Mouse (Mus musculus) spleen, adult 10 weeks (tissue): ENCODE measurements around the gene Tab2. TPM values are rescaled to one million over a fixed set of nuclear protein-coding genes. Genes with fewer than 3 reads are reported as not detected.

Experiments used
- polyA plus RNA-seq: library from polyadenylated mRNA; stranded (reverse); fragments of 350-450 nt; fragmentation: Illumina TruSeq; extraction: RNeasy Lipid Tissue Mini Kit (QIAGEN cat#74804); gene quantifications from one replicate; pipeline ENCODE4 v1.2.3, GENCODE M21; 2015; ENCODE audit warnings: low replicate concordance; ENCODE audit not compliant: insufficient read depth

Gene Tab2
- 132 TPM for polyA plus RNA-seq

DNA sequence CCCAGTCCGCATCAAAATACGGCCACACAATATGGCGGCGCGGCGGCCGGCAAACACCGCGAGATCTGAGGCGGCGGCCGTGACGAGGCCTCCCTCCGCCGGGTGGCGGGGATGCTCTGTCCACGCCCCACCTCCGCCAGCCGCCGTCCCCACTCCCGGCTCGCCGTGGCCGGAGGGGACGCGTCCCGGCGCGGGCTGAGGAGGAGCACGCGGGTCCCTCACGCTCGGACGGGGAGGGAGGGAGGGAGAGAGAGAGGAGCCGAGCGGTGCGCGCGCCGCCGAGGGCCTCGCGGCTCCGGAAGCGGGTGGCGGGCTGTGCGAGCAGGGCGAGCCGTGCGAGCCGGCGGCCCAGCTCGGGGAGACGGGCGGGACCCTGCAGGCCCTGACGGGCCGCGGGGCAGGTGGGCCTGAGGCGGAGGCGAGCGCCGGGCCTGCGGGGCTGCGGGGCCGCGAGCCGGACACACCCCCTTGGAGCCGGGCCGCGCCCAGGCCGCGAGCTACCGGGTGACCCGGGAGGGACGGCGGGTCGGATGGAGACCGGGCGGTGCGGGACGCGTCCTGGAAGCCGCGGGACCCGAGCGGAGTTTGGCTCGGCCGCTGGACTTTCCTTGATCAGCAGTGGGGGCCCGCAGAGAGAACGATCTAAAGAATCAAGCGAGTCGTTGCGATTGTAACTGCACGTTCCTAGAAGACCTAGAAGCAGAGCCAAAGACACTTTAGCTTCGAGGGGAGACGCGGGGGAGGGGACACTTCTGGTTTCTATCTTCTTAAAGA lies at the start of gene Tab2:
Gene Tab2 (minus strand): TSS at position 3 of the 774 bp plus-strand sequence.

Other genes starting within 250 kb of the Tab2 start
- gene Katna1, start 230.2 kb downstream of the Tab2 start, polyA plus RNA-seq = 54.5 TPM
- 60.1 TPM for gene Ginm1, start 163.4 kb downstream of the Tab2 start, polyA plus RNA-seq
- gene Ppil4, start 163.3 kb downstream of the Tab2 start, polyA plus RNA-seq = 72.2 TPM
- gene Zc3h12d, start 123.8 kb downstream of the Tab2 start, polyA plus RNA-seq = 55.3 TPM